8 mouse cellular contexts compared by ENCODE assay signal in genomic region chr8:120315644-120316043, GRCm38 (mm10).
DNase-seq lines count a peak whose midpoint lies in the region; ATAC-seq and TF ChIP-seq lines count a peak whose summit lies in the region.

No protein-coding gene starts in this region.

- DNase-seq in kidney, adult 2 months: peak; percentile 33
- peak; percentile 47 for DNase-seq in 416B (ENCODE audit: low read depth)
- peak; percentile 73 for DNase-seq in ES-CJ7 (ENCODE audit: low read depth, low spot score)
- peak; percentile 28 to 42 for DNase-seq in natural killer cell, adult 2 months (ENCODE audit: low spot score in 2 of 2)
- no peak for DNase-seq in cerebellum, adult 9-11 months
- no peak for DNase-seq in heart, postnatal 25 days (ENCODE audit: low spot score)

- no peak overlapping the region for H3K9ac ChIP-seq in kidney, embryonic 16.5 days (replicated peaks; ENCODE audit: low read length)
- H3K9ac ChIP-seq in forebrain, embryonic 12.5 days: no peak overlapping the region

- H3K9me3 ChIP-seq in kidney, embryonic 16.5 days (ENCODE audit: low read length): no peaks in the 10 kb centered on the region
- no peaks in the 10 kb centered on the region for H3K9me3 ChIP-seq in forebrain, embryonic 12.5 days

- no peak for TF ChIP-seq POLR2A in kidney, adult 2 months (IDR thresholded peaks at IDR 0.05; ENCODE audit: low read depth, low read length)

- no peaks in the 10 kb centered on the region for H3K4me1 ChIP-seq in kidney, adult 2 months (ENCODE audit: control insufficient read depth, insufficient read depth, low read length)
- H3K4me1 ChIP-seq in kidney, embryonic 16.5 days (ENCODE audit: insufficient read depth, low read length): no peaks in the 10 kb centered on the region; the same call in 1 of the 2 replicates
- H3K4me1 ChIP-seq in forebrain, embryonic 12.5 days: peaks cover 50% of the 10 kb centered on the region

- no peak for ATAC-seq in kidney, embryonic 16.5 days (ENCODE audit: low FRiP score, low TSS enrichment)
- no peak for ATAC-seq in forebrain, embryonic 12.5 days (ENCODE audit: low FRiP score)

- WGBS in kidney, adult 2 months: 91% methylated on average over 4 of the region's 4 CpGs
- 89% methylated on average over 4 of the region's 4 CpGs for WGBS in kidney, embryonic 16.5 days
- 86% methylated on average over 4 of the region's 4 CpGs for WGBS in forebrain, embryonic 12.5 days

- no peak overlapping the region for H3K4me2 ChIP-seq in kidney, embryonic 16.5 days (replicated peaks; ENCODE audit: low read depth, low read length)
- no peak overlapping the region for H3K4me2 ChIP-seq in forebrain, embryonic 12.5 days

- intact Hi-C loops in heart, postnatal 25 days (cut with DNase I): loop anchor here (2.0 kb wide), 1 partner anchor 29 kb away; no protein-coding TSS in a partner anchor

- no peak overlapping the region for H3K27ac ChIP-seq in kidney, adult 2 months (ENCODE audit: insufficient read depth, low read depth, low read length)
- no peak overlapping the region for H3K27ac ChIP-seq in kidney, embryonic 16.5 days (ENCODE audit: low read length)
- no peak overlapping the region for H3K27ac ChIP-seq in forebrain, embryonic 12.5 days

- H3K4me3 ChIP-seq in kidney, adult 2 months (ENCODE audit: insufficient read depth, low read depth, low read length): no peak overlapping the region
- no peak overlapping the region for H3K4me3 ChIP-seq in kidney, embryonic 16.5 days (ENCODE audit: low read length)
- no peak overlapping the region for H3K4me3 ChIP-seq in forebrain, embryonic 12.5 days (replicated peaks)

- H3K27me3 ChIP-seq in kidney, adult 2 months (replicated peaks; ENCODE audit: control insufficient read depth, insufficient read depth, low read length): no peaks in the 10 kb centered on the region
- no peaks in the 10 kb centered on the region for H3K27me3 ChIP-seq in kidney, embryonic 16.5 days (ENCODE audit: insufficient read depth, low read length)
- H3K27me3 ChIP-seq in forebrain, embryonic 12.5 days: peaks cover 57% of the 10 kb centered on the region

- TF ChIP-seq CTCF in kidney, adult 2 months (conservative IDR thresholded peaks at IDR 0.05; ENCODE audit: insufficient read depth, insufficient read length, low read depth, low read length): peak; percentile 51

- H3K36me3 ChIP-seq in kidney, adult 2 months (ENCODE audit: control insufficient read depth, insufficient read depth, low read length): no peaks in the 10 kb centered on the region
- no peaks in the 10 kb centered on the region for H3K36me3 ChIP-seq in kidney, embryonic 16.5 days (ENCODE audit: insufficient read depth, low read length)
- no peaks in the 10 kb centered on the region for H3K36me3 ChIP-seq in forebrain, embryonic 12.5 days (replicated peaks)

Comparison
In these comparisons a context has a peak if more than half of its experiments do, and no peak if none do; other contexts are left out.
1. DNase-seq: peak in kidney, adult 2 months (single experiment), 416B (single experiment), ES-CJ7 (single experiment) and natural killer cell, adult 2 months (2 of 2); none in cerebellum, adult 9-11 months (single experiment) and heart, postnatal 25 days (single experiment).